Mouse (Mus musculus) mouse embryonic stem cell (cell line): Measurements from ENCODE around the gene Izumo1r.
"Not testable (repeated sequence)": the region's sequence is repeated elsewhere in the genome, so short reads cannot be mapped to it uniquely, and the experiment has no call there.

Experiments
- in situ Hi-C, 2 experiments: fragments of 300-500 bp; cut with MboI; formaldehyde crosslinking; loops; 1 replicate in 1 of 2; 3 replicates in 1 of 2; pipeline ENCODE4 v1.14.3; 2019 to 2020; ENCODE audit warnings: low sequenced_read_pairs in 2 of 2, low pct_unique_long_range_greater_than_20kb in 1 of 2, mixed read lengths in 1 of 2; ENCODE audit not compliant: unreplicated experiment in 1 of 2

The Izumo1r gene

GRCm38 (mm10) chr9:14909981-14910380, 6.2 kb upstream of the Izumo1r start:
- in situ Hi-C loops, result no loop called here

GRCm38 (mm10) chr9:14907816-14908415, 4.2 kb upstream of the Izumo1r start:
- in situ Hi-C loops, result no loop called here

- in situ Hi-C loops, result no loop called here
These were observed 2.2 kb upstream of the Izumo1r start for GRCm38 (mm10) chr9:14905956-14906355.

GRCm38 (mm10) chr9:14904741-14905475, 1.2 kb upstream of the Izumo1r start:
- in situ Hi-C loops, result no loop called here

GRCm38 (mm10) chr9:14903006-14903405, 743 bp downstream of the Izumo1r start:
- in situ Hi-C loops, result no loop called here

GRCm38 (mm10) chr9:14902416-14902815, 1.3 kb downstream of the Izumo1r start:
- in situ Hi-C loops, result no loop called here

GRCm38 (mm10) chr9:14901757-14902156, 2.0 kb downstream of the Izumo1r start:
- in situ Hi-C loops, result no loop called here

GRCm38 (mm10) chr9:14897102-14897501, 6.6 kb downstream of the Izumo1r start:
- in situ Hi-C loops, result no loop called here

GRCm38 (mm10) chr9:14895237-14895835, 8.4 kb downstream of the Izumo1r start:
- in situ Hi-C loops, result no loop called here

GRCm38 (mm10) chr9:14894628-14895027, 9.1 kb downstream of the Izumo1r start:
- in situ Hi-C loops, result no loop called here

- in situ Hi-C loops, result no loop called here
These were observed 10.4 kb downstream of the Izumo1r start for GRCm38 (mm10) chr9:14893388-14893787.

- in situ Hi-C loops, result no loop called here
These were observed 11.9 kb downstream of the Izumo1r start for GRCm38 (mm10) chr9:14891891-14892290.

GRCm38 (mm10) chr9:14890699-14891098, 13.1 kb downstream of the Izumo1r start:
- in situ Hi-C loops, result no loop called here

- in situ Hi-C loops, result no loop called here
These were observed 15.1 kb downstream of the Izumo1r start for GRCm38 (mm10) chr9:14888671-14889070.

- in situ Hi-C loops, result no loop called here
These were observed 15.9 kb downstream of the Izumo1r start for GRCm38 (mm10) chr9:14887787-14888382.

GRCm38 (mm10) chr9:14885954-14886353, 17.8 kb downstream of the Izumo1r start:
- in situ Hi-C loops, result no loop called here

- in situ Hi-C loops, result no loop called here
These were observed 18.6 kb downstream of the Izumo1r start for GRCm38 (mm10) chr9:14885151-14885550.

GRCm38 (mm10) chr9:14884641-14885040, 19.1 kb downstream of the Izumo1r start:
- in situ Hi-C loops, result no loop called here

GRCm38 (mm10) chr9:14876566-14876965, 27.2 kb downstream of the Izumo1r start:
- in situ Hi-C loops, result not testable (repeated sequence)
